Mouse (Mus musculus) heart, postnatal 36 days (tissue): ENCODE results near the gene Asb4. TPM values are rescaled to one million over a fixed set of nuclear protein-coding genes. Genes with fewer than 3 reads are reported as not detected.
"Not testable (repeated sequence)": the region's sequence is repeated elsewhere in the genome, so short reads cannot be mapped to it uniquely, and the experiment has no call there.

Experiments
- DNase-seq, 2 experiments: peaks; one replicate each; pipeline ENCODE4 v3.0.0; 2021 to 2022
- intact Hi-C: fragments of 180-260 bp; cut with DNase I; formaldehyde crosslinking; loops from one replicate; pipeline ENCODE4 v1.15.1; 2025
- total RNA-seq, 2 experiments: library from RNA; stranded (reverse); gene quantifications; 2 replicates each; pipeline ENCODE4 v1.2.3; 2021

The Asb4 gene
- 10 to 100 TPM in 1 of 2 experiments, 1 to 10 TPM in 1; 7.1 to 10.1 TPM for total RNA-seq

DNA sequence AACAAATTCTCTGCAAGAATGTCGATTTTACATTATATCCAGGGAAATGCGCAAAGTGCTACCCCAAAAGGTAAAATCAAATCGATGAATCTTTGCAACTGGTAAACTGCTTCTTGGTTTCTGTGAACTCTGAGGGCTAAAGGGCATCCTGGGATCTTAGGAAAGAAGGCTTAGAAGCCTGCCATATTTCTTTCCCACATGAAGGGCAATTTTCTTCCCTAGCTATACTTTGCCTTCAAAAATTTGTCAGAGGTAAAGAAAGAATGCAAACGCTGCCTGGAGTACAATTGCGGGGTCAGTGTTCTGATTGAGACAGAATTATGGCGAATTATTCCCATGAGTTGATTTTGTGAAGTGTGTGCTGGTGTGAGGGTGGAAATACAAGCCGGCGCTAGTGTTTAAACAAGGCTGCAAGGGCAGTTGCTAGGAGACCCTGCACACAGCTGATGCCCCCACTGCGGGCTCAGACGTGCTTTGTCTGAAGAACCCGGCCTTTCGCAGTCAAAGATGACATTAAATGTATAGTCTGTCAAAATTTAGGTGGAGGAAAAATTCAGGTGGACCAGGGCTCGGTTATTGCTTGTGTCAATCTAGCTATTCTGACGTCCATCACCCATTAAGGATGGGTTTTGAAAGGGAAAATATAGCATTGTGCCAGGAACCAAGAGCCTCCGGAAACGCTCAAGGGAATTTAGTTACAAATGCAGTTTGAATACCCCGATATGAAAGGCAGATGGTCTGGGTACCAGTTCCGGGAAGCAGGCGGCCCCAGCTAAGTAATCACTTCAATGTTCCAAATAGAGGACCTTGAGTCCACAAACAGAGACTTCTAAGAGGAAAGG is at the start of gene Asb4:
Gene Asb4 (plus strand): TSS at position 51 of the 842 bp plus-strand sequence.
- intact Hi-C loops = loop anchor here (5.0 to 10.0 kb wide), 5 partner anchors 86 to 836 kb away; partner anchors contain the start of genes Casd1, Pon2, Pon3 and Ppp1r9a
- no peak for DNase-seq

DNA sequence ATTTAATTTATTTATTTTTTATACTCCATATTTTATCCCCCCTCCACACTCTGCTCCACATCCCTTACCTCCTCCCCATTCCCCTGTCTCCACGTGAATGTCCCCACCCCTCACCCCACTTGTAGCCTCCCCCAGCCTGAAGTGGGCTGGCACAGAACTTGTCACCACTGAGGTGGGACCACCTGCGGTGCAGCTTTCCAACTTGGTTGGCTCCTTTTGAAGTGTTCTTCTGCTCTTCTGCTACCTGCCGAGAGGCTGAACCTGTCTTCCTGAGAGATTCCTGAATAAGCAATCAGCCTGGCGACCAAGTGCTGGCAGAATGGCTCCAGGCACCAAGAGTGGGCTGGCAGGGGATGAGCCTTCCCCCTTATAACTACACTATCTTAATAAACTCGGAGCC is 49.2 kb upstream of the Asb4 start:
- intact Hi-C loops = no loop called here

DNA sequence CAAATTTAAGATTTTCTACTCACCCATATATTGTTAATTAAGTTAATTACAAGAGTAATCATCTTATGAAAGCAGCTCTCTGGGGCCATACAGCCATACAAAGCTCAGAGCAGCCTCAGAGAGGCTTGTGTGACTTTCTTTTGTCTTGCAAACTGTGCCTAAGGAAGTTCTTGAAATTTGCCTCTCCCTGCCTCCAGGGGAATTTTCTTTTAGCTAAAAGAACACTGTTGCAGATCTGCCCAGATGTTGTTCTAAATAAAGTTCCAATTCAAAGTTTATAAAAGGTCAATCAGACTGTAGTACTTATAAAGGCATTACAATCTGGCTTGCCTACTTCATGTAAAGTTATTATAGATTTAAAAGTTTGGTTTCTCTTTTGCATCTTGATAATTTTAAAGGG is 47.2 kb upstream of the Asb4 start:
- intact Hi-C loops, DNase-seq: not testable (repeated sequence)

More for the DNA sequence above, 49.2 kb upstream of the Asb4 start:
- DNase-seq = no peak

DNA sequence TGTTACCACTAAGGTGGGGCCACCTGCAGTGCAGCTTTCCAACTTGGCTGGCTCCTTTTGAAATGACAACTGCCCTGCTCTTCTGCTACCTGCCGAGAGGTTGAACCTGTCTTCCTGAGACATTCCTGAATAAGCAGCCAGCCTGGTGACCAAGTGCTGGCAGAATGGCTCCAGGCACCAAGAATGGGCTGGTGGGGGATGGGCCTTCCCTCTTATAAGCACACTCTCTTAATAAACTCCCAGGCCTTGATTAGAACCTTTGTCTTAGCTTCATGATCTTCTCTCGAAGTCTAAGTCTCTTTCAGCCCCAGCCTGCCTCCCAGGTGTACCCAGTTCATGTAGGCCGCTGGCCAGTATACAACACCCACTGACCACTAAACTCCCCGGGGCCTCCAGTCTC is 44.4 kb upstream of the Asb4 start:
- intact Hi-C loops, DNase-seq: not testable (repeated sequence)

DNA sequence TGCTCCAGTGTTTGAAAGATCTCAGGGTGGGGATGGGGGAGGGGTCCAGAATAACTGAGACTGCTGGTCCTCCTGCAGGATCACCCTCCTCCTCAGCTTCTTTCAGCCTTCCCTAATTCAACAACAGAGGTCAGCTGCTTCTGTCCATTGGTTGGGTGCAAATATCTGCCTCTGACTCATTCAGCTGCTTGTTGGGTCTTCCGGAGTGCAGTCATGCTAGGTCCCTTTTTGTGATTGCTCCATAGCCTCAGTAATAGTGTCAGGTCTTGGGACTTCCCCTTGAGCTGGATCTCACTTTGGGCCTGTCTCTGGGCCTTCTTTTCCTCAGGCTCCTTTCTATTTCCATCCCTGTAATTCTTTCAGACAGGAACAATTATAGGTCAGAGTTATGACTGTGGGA is 43.9 kb upstream of the Asb4 start:
- DNase-seq, intact Hi-C loops: not testable (repeated sequence)

DNA sequence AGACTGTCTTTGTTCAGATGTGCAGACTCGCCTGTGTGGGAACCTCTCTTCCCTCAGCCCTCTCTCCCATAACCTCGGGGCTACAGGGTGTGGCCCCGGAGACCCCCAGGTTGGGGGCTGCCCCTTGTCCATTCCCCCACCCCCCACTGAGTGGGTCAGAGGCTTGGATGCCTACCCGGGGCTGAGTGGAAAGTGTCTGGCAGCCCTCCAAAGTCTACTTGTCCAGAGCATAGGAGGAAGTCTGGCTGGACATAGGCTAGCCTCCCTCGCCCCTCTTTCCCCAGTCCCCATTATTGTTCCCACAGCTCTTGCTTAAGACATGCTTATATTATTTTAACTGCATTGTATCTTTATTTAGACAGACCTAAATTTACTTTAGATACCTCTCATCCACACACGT is 38.9 kb upstream of the Asb4 start:
- intact Hi-C loops = no loop called here
- DNase-seq = no peak

DNA sequence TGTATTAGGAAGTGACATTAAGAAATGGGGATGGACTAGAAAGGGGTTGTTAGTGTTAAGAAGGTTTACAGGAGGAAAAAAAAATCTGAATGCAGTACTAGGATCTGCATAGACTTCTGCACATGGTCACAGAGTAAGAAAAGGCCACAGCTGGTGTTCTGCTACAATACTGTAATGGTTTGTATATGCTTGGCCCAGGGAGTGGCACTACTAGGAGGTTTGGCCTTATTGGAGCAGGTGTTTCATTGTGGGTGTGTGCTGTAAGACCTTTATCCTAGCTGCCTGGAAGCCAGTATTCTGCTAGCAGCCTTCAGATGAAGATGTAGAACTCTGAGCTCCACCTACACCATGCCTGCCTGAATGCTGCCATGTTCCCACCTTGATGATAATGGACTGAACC is 25.3 kb upstream of the Asb4 start:
- DNase-seq = no peak
- intact Hi-C loops = no loop called here

DNA sequence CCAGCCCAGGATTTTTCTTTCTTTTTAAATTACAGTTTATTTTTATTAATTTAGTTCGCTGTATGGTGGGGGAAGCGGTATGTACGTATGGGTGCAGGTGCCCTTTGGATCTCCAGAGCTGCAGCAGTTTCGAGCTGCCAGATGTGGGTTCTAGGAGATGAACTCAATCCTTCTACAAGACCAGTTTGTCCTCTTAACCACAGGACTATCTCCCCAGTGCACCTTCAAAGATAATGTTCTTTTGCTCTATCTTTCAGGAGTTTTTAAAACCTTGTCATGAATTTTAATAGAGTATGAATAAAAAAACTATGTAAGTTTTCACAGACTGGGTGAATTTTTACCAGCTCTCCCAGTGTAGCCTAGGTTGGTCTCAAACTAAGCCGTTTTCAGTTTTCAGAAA is 22.8 kb upstream of the Asb4 start:
- DNase-seq = no peak

DNA sequence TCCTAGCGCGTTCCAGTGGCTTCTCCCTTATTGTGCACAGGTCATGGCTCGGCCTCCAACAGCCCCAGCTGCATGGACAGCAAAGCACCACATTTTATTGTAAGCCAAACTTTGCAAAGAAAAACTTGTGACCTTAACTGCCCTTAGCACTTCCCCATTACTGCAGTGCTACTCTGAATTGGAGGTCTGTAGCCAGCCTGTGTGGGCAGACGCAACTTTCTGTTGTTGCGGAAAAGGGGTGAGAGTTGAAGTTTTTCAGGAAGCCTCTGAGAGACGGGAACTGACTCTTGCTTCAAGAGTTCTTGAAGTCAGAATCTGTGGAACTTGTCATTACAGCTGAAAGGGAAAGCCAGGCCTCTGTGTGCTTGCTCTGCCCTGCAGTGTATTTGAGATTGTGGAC is 21.2 kb upstream of the Asb4 start:
- intact Hi-C loops = no loop called here
- no peak for DNase-seq

More for the DNA sequence above, 22.8 kb upstream of the Asb4 start:
- intact Hi-C loops = no loop called here

DNA sequence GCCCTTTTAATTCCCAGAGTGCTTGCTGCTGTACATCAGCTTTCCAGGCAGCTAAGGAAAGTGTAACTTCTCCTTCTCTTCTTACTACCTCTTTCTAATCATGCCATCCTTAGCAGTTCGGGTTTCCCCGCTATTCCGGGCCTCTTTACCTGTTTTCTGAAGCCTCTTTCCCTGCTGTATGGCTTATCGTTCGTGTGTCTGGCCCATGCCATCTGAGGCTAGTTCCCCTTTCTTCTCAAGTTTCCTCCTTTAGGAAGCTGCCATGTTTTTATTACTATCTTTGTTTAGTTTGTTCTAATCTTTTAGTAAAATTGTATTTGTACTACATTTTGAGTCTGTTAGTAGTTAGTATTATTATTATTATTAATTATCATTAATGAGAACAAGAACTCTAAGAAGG is 17.3 kb upstream of the Asb4 start:
- intact Hi-C loops = no loop called here
- no peak for DNase-seq

DNA sequence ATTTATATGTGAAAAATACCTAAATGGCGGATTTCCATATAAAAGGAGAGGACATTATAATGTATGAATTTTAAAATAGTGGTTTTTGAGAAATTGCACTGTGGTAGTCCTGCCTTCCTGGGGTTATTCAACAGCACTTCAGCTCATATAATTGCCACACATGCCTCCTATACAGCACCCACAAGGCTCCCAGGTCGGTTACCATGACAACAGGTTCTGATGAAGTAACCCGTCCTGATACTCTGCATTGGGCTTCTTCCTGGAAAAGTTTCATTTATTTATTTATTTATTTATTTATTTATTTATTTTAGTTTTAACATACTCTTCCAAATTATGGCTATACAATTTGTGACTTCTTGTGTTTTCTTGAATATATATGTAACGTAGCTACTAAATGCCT is 6.3 kb upstream of the Asb4 start:
- no peak for DNase-seq
- intact Hi-C loops = no loop called here

DNA sequence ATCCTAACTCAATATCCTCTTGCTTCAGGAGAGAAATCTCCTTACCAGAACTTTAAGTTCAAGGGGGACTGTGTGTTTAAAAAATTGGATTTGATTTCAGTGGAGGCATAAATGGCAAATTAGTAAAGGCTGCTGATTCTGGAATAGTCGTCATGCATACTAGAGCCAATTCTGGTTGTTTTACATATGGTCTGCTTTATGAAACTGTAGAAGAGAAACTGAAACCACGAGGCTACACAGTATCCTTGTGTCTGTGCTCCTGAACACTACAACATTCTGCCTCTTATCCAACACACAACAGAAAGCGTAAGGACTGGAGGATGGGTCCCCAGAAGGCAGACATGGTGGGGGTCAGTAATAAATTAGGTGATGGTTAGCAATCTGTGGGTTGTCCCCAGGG is 4.1 kb upstream of the Asb4 start:
- DNase-seq = no peak
- intact Hi-C loops = no loop called here

DNA sequence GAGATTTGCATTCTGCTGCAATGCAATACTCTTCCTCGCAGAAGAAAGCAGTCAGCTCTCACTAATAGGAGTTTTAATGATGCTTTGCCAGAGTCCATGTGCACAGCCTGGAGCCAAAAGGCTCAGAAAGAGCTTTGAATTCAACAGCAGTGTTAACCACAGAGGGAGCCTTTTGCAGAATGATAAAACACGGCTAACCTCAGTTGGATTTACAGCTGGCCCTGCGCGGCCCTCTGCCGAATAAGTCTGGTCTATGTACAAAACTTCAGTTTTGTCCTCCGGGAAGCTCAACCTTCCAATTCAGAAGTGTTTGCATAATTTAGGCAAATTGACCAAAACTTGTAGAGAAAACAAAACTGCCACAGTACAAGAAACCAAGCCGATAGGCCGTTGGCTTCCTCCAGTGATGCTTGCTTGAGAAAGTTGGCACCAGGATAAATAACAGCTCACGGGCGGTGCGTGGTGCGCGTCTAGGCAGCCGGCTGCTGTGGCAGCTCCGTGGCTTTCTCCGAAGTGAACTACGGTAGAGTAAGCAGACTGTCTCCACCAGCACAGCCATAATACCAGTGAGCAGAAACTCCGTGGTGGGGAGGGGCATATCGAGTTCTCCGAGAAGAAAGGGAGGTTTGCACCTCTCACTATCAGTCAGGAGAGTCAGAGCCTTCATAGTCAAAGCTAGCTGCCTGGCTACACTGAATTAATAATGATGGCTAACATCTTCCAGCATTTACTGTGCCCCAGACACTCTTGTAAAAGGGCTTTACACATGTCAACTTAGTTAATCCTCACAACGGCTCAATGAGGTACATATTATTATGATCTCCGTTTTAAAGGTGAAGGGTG is 3.2 kb upstream of the Asb4 start:
- intact Hi-C loops = loop anchor here (5.0 to 10.0 kb wide), 5 partner anchors 83 to 833 kb away; partner anchors contain the start of genes Casd1, Pon2, Pon3 and Ppp1r9a
- no peak for DNase-seq

DNA sequence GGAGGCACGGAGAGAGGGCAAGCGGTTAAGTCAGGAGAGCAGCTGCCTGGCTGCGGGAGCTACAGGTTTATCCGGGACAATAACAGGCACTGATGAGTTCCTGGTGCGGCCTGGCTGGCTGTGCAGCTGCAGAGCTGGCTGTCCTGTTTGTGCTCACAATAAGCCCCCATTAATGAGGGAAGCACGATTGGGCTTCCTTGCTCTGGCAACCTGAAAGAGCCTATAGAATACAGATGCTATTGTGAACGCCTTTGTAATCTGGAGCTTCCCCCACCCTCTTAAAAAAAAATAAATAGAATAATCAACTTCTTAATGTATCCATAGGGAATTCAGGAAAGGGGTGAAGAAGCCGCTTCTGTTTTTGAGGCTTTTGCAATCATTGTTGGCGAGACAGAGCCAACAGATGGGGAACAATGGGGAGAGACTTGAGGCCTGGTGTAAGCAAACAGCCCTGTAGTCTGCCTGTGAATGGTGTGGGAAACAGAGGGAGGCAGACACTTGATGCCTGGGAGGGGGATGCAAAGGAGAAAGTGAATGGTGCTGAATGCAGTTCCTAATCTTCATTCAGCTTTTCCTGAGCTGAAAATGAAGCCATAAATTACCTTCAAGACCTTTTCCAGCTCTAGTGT is 2.4 kb upstream of the Asb4 start:
- DNase-seq = no peak

DNA sequence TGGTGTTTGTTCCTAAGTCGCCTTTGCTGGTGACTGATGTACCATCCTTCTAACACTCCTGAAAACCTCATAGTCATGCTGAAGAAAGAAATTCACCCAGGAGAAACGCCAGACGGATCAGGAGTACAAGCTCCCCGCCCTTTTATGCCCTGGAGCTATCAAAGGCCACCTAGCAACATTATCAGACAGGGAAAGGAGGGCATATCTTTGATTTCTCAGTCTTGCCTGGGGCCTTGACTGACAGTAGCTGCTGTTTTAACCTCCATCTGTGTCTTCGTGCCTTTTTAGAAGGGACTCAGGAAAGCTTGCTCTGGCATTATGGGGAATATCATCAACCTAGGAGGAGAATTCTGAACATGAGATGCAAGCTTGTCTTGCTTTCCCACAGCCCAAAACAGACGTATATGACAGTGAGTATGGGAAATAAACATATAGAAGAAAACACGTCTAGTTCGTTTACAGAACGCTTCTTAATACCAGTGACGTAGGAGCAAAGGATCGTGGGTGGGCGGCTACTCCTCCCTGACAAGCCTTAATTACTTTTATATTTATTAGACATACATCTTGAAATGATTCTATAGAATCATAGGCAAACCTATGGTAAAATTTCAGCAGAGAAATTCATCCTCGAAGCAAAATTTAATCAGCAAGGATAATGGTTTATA is 1.1 kb upstream of the Asb4 start:
- no peak for DNase-seq
- intact Hi-C loops = loop anchor here (1.0 to 10.0 kb wide), 6 partner anchors 85 to 835 kb away; partner anchors contain the start of genes Casd1, Pon2, Pon3 and Ppp1r9a

More for the DNA sequence above, 2.4 kb upstream of the Asb4 start:
- intact Hi-C loops = loop anchor here (5.0 to 10.0 kb wide), 5 partner anchors 83 to 833 kb away; partner anchors contain the start of genes Casd1, Pon2, Pon3 and Ppp1r9a

DNA sequence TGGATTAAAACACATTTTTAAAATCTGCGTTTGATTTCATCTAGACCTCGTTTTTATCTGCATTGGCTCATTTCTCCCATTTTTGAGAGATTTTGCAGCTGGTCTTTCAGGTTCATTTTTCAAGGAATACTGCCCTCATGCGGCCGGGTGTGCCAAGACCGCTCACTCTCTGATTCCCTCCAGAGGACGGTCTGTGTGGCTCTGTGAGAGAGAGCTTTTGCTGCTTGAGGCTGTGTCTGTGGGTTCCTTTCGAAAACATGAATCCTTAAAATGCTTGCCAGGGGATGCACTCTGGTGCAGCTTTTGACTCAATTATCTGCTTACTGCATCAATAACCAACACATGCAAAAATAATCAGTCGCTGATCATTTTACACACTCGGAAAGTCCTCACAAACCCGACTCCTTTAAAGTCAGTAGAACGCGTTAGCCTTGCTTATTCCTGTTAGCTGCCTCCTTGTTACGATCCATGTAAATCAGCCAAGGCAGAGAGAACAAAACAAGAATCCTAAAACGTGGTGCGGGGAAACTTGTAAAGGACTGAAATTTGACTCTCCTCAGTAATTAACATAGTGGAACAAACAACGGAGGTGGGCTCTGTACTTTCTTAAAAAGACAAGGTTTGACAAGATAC is 487 bp upstream of the Asb4 start:
- intact Hi-C loops = loop anchor here (1.0 to 10.0 kb wide), 6 partner anchors 85 to 835 kb away; partner anchors contain the start of genes Casd1, Pon2, Pon3 and Ppp1r9a
- peak; percentile 80 to 81 for DNase-seq

DNA sequence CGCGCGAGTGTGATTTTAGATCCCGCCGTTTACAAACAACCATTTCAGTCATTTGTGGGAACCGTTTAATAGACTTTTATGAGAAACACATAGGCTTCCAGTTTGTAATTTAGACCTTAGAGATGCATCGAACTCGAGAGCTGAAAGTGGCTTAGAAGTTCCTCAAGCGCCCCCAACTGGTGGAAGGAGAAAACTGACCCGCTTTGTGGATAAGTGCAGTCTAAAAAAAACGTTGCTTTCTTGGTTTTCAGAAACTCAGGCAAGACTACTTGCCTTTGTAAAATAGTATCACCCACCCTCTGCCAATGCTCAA is 948 bp downstream of the Asb4 start:
- peak; percentile 68 to 73 for DNase-seq
- intact Hi-C loops = loop anchor here (5.0 to 10.0 kb wide), 5 partner anchors 87 to 837 kb away; partner anchors contain the start of genes Casd1, Pon2, Pon3 and Ppp1r9a

DNA sequence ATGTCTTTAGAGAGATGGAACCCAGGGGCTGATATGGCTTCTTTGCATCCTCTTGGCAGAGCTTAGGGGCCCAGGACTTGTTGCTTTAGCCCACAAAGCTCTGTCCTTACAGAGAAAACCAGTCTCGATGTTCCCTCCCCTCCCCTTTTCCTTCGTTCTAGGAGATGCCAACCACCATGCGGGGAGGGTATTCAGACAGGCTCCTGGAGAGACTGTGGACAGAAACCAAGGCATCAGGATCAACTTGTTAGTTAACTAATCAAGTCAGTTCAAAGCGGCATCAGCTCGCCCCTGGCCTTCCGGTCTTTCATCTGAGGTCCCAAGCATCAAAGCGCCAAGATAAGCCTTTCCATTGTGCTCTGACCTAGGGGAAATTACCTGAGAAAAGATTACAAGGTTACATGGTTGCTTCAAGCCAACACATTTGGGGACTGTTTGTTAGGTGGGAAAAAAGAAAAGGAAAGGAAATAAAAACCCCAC is 2.0 kb downstream of the Asb4 start:
- intact Hi-C loops = loop anchor here (5.0 to 10.0 kb wide), 2 partner anchors 480 to 1298 kb away; partner anchors contain the start of genes Bet1 and Ppp1r9a
- DNase-seq = no peak

DNA sequence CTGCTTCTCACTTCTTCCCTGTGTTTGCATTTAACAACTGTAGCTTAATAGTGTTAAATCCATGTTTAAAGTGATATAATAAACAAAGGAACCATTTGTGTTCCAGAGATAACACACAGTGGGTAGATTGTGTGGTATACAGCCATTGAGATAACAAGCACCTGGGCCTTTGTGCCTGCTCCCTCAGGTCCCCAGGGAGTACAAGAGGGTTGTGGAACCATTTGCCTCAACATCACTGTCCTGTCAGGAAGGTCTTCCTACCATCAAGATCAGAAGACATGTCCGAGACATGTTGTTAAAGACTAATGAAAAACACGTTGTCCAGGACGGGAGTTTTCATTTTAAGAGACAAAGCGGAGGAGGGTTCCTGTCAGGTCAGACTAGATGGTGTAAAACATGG is 3.3 kb downstream of the Asb4 start:
- DNase-seq = no peak
- intact Hi-C loops = loop anchor here (5.0 to 10.0 kb wide), 2 partner anchors 482 to 1299 kb away; partner anchors contain the start of genes Bet1 and Ppp1r9a
